Mouse (Mus musculus) embryonic facial prominence, embryonic 15.5 days (tissue): ENCODE measurements around the gene Vmn2r44. TPM values are rescaled to one million over a fixed set of nuclear protein-coding genes. Genes with fewer than 3 reads are reported as not detected.
"Not testable (repeated sequence)": the region's sequence is repeated elsewhere in the genome, so short reads cannot be mapped to it uniquely, and the experiment has no call there.

Source experiments
- ATAC-seq: fragments of 200-750 bp; cut with Nextera tagmentation; 2 replicates; pipeline ENCODE4 v1.8.0; 2017; ENCODE audit warnings: low read depth, moderate TSS enrichment; ENCODE audit not compliant: insufficient number of reproducible peaks, low FRiP score, low TSS enrichment
- H3K27ac ChIP-seq: fragments of 300-500 bp; sonication (generic); replicated peaks from 2 replicates; pipeline ENCODE4 v1.5.1; 2015; ENCODE audit warnings: mild to moderate bottlenecking, inconsistent platforms
- H3K27me3 ChIP-seq: fragments of 300-500 bp; sonication (generic); 2 replicates; pipeline ENCODE4 v1.6.1; 2015; ENCODE audit warnings: inconsistent platforms
- H3K36me3 ChIP-seq: fragments of 300-500 bp; sonication (generic); 2 replicates; pipeline ENCODE4 v1.6.1; 2015; ENCODE audit warnings: mild to moderate bottlenecking, inconsistent platforms
- H3K4me1 ChIP-seq: fragments of 300-500 bp; sonication (generic); 2 replicates; pipeline ENCODE4 v1.6.1; 2015; ENCODE audit warnings: inconsistent platforms
- H3K4me2 ChIP-seq: fragments of 300-500 bp; sonication (generic); replicated peaks from 2 replicates; pipeline ENCODE4 v1.6.1; 2015; ENCODE audit warnings: mild to moderate bottlenecking, inconsistent platforms
- H3K4me3 ChIP-seq: fragments of 300-500 bp; sonication (generic); replicated peaks from 2 replicates; pipeline ENCODE4 v1.5.1; 2015; ENCODE audit warnings: mild to moderate bottlenecking, inconsistent platforms
- H3K9ac ChIP-seq: fragments of 300-500 bp; sonication (generic); 2 replicates; pipeline ENCODE4 v1.6.1; 2015; ENCODE audit warnings: inconsistent platforms
- H3K9me3 ChIP-seq: fragments of 300-500 bp; sonication (generic); replicated peaks from 2 replicates; pipeline ENCODE4 v1.6.1; 2016; ENCODE audit warnings: inconsistent platforms
- WGBS: fragments of 180-500 bp; shearing (Covaris S2); methylation state at CpG from one replicate; pipeline ENCODE4 v1.1.7; 2015; 5-methylcytosine and 5-hydroxymethylcytosine counted together
- polyA plus RNA-seq: library from polyadenylated mRNA; unstranded; fragments of >200 nt; fragmentation: Nextera tagmentation; extraction: Ambion mirVana; gene quantifications from 2 replicates; pipeline ENCODE4 v1.2.1, GENCODE M21; 2015

The Vmn2r44 gene
- polyA plus RNA-seq: not detected in 2 replicates

GRCm38 (mm10) chr7:8383233-8383632, at the start of gene Vmn2r44:
TSS of gene Vmn2r44 (minus strand) at chr7:8383333.
- not testable (repeated sequence) for ATAC-seq

GRCm38 (mm10) chr7:8357879-8358278, 25.3 kb downstream of the Vmn2r44 start:
- H3K9ac ChIP-seq, H3K27me3 ChIP-seq, H3K27ac ChIP-seq, H3K4me2 ChIP-seq, ATAC-seq, H3K9me3 ChIP-seq, H3K4me1 ChIP-seq, H3K4me3 ChIP-seq, H3K36me3 ChIP-seq: not testable (repeated sequence)
- 86% methylated on average over 11 of the region's 11 CpGs for WGBS

More at GRCm38 (mm10) chr7:8383233-8383632, at the start of gene Vmn2r44:
- not testable (repeated sequence) for H3K4me1 ChIP-seq, H3K9ac ChIP-seq, H3K27me3 ChIP-seq, H3K27ac ChIP-seq, H3K9me3 ChIP-seq, H3K4me3 ChIP-seq, H3K36me3 ChIP-seq, H3K4me2 ChIP-seq

Other genes with a start within 250 kb of the Vmn2r44 start
- gene Vmn2r41, start 221.7 kb downstream of the Vmn2r44 start, polyA plus RNA-seq: not detected in 2 replicates
- gene Vmn2r42, start 183.0 kb downstream of the Vmn2r44 start, polyA plus RNA-seq: not detected in 2 replicates
- gene Vmn2r43, start 122.7 kb downstream of the Vmn2r44 start, polyA plus RNA-seq: not detected in 2 replicates
- gene Vmn2r45, start 105.7 kb upstream of the Vmn2r44 start, polyA plus RNA-seq: not detected in 2 replicates